Mouse (Mus musculus) midbrain, postnatal 0 days (tissue): Measurements from ENCODE around the gene Nudt2. TPM values are rescaled to one million over a fixed set of nuclear protein-coding genes. Genes with fewer than 3 reads are reported as not detected.
A peak's percentile ranks its signal among the peaks of the same experiment; 100 is the strongest.

ENCODE experiments used
- ATAC-seq: fragments of 200-750 bp; cut with Nextera tagmentation; 2 replicates; pipeline ENCODE4 v1.8.0; 2017; ENCODE audit warnings: moderate number of reproducible peaks, mild to moderate bottlenecking, moderate TSS enrichment, moderate library complexity; ENCODE audit not compliant: low FRiP score
- DNase-seq: peaks from one replicate; pipeline ENCODE4 v3.0.0-alpha.2; 2015; ENCODE audit warnings: low spot score
- H3K27ac ChIP-seq: fragments of 300-500 bp; sonication (generic); 2 replicates; pipeline ENCODE4 v1.5.1; 2014; ENCODE audit warnings: low read depth, mild to moderate bottlenecking, low read length, mixed read lengths
- H3K27me3 ChIP-seq: fragments of 300-500 bp; sonication (generic); 2 replicates; pipeline ENCODE4 v1.6.1; 2014; ENCODE audit warnings: low read length, control low read depth, mixed read lengths; ENCODE audit not compliant: insufficient read depth
- H3K36me3 ChIP-seq: fragments of 300-500 bp; sonication (generic); 2 replicates; pipeline ENCODE4 v1.6.1; 2014; ENCODE audit warnings: low read length, control low read depth, mixed read lengths; ENCODE audit not compliant: insufficient read depth
- H3K4me1 ChIP-seq: fragments of 300-500 bp; sonication (generic); 2 replicates; pipeline ENCODE4 v1.6.1; 2014; ENCODE audit warnings: mild to moderate bottlenecking, control low read depth, antibody characterized with exemption, low read length, mixed read lengths; ENCODE audit not compliant: insufficient read depth
- H3K4me2 ChIP-seq: fragments of 300-500 bp; sonication (generic); 2 replicates; pipeline ENCODE4 v1.6.1; 2014; ENCODE audit warnings: low read depth, mild to moderate bottlenecking, low read length, mixed read lengths; ENCODE audit not compliant: poor library complexity, severe bottlenecking
- H3K4me3 ChIP-seq: fragments of 300-500 bp; sonication (generic); 2 replicates; pipeline ENCODE4 v1.5.1; 2014; ENCODE audit warnings: low read depth, mild to moderate bottlenecking, low read length, moderate library complexity
- H3K9ac ChIP-seq: fragments of 300-500 bp; sonication (generic); replicated peaks from 2 replicates; pipeline ENCODE4 v1.6.1; 2014; ENCODE audit warnings: mild to moderate bottlenecking, low read length, moderate library complexity, mixed read lengths; ENCODE audit not compliant: poor library complexity, severe bottlenecking
- H3K9me3 ChIP-seq: fragments of 300-500 bp; sonication (generic); 2 replicates; pipeline ENCODE4 v1.6.1; 2016; ENCODE audit warnings: low read length, control low read depth
- CTCF ChIP-seq: IDR thresholded peaks from 2 replicates; pipeline ENCODE4 v1.5.1; 2016; ENCODE audit warnings: antibody characterized with exemption, mild to moderate bottlenecking
- WGBS: fragments of 180-500 bp; shearing (Covaris S2); extraction: QIAGEN DNeasy Blood & Tissue Kit; methylation state at CpG from one replicate; pipeline ENCODE4 v1.1.7; 2014; 5-methylcytosine and 5-hydroxymethylcytosine counted together
- polyA plus RNA-seq: library from polyadenylated mRNA; unstranded; fragments of >200 nt; fragmentation: Nextera tagmentation; extraction: Ambion mirVana; gene quantifications from 2 replicates; pipeline ENCODE4 v1.2.1, GENCODE M21; 2015
- total RNA-seq: library from RNA; depleted of rRNA; stranded (reverse); fragments of >200 nt; gene quantifications from 2 replicates; pipeline ENCODE4 v1.2.3, GENCODE M21; 2014

Gene Nudt2
- total and polyA plus RNA-seq, 2 experiments from 2014 or later, result 41.0 to 70.7 TPM

DNA sequence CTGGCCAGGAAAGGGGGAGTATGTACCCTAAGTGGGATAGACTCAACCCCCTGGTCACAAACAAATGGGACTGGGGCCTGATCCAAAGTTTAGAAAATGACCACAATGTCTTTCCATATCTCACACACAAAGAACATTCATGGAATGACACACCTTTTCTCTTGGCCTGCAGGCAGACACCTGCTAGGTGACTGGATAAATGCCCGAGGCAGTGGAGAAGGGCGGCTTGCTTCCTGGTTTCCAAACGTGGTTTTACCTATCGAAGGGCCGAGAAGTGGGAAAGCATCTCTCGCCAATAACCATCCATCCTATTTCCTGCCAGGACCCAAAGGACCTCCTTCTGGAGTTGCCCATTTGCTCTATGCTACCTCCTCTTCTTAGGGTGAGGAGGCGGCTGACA lies 28.0 kb downstream of the Nudt2 start:
- H3K9ac ChIP-seq, result no peak overlapping the region
- no peak for TF ChIP-seq CTCF
- no peaks in the 10 kb centered on the region for H3K36me3 ChIP-seq
- no peak overlapping the region for H3K4me3 ChIP-seq
- no peak overlapping the region for H3K27ac ChIP-seq
- no peak overlapping the region for H3K4me2 ChIP-seq
- no peaks in the 10 kb centered on the region for H3K4me1 ChIP-seq
- H3K27me3 ChIP-seq, result peaks cover 11% of the 10 kb centered on the region; the same call in 1 of the 2 replicates
- ATAC-seq (no peak), DNase-seq (no peak)
- H3K9me3 ChIP-seq, result no peaks in the 10 kb centered on the region
- 87% methylated on average over 7 of the region's 7 CpGs for WGBS

DNA sequence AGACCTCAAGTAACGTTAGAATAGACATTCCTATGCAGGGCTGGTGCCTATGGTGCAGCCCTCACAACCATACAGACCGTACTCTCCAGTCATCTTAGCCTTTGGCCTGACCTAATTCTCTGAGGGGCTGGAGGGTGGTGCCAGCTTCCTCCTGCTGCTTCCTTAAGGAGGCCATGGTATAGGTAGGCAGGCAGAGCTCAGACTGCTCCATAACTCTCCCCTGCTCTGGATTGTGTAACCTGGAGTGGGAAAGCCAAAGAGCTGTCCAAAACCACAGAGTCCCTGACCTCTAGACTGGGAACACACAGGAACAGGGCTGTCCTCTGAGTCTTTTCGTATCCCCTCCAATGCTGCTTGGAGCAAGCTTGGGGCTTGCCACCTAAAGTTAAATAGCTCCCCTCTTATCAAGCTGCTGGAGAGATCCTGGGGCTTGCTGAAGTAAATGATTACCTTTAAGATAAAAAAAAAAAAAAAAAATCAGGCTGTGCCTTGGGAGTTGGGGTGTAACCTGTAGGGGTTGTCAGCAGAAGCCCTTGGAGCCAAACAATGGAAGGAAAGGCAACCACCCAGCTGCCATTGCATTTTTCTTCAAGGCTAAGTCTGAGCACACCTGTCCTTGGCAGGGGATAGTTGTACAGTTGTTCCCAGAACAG lies 28.6 kb downstream of the Nudt2 start:
- Histone ChIP-seq H3K9ac (no peak overlapping the region), H3K27ac (no peak overlapping the region), H3K27me3 (peaks cover 15% of the 10 kb centered on the region; the same call in 1 of the 2 replicates), H3K9me3 (no peaks in the 10 kb centered on the region), H3K36me3 (no peaks in the 10 kb centered on the region), H3K4me2 (no peak overlapping the region), H3K4me3 (no peak overlapping the region), H3K4me1 (0 out of 2 replicates have a peak, but pooled peaks cover under 1% of the 10 kb centered on the region)
- WGBS, result 80% methylated on average over 3 of the region's 3 CpGs
- no peak for TF ChIP-seq CTCF
- no peak for ATAC-seq
- DNase-seq, result no peak

DNA sequence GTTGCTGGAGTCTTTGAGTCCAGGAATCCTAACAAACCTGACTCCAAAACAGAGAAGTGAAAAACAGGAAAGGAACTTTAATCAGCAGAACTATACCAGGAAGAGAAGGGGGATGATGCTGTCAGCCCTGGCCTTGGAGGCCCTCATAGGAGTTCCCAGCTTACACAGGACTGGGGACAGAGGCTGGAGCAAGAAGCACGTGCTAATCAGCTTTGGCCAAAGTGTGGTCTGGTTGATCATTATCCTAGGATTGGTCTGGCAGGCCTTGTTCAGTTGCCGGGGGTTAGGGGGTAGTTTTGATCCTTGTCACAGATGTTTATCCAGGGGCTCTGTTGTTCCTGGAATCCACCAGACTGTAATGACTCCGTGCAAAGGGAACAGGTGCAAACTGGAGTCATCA lies 29.4 kb downstream of the Nudt2 start:
- H3K36me3 ChIP-seq, result no peaks in the 10 kb centered on the region
- no peak for TF ChIP-seq CTCF
- H3K9ac ChIP-seq, result no peak overlapping the region
- H3K4me3 ChIP-seq, result no peak overlapping the region
- WGBS, result 56% methylated on average over 3 of the region's 3 CpGs
- DNase-seq (no peak), ATAC-seq (no peak)
- no peak overlapping the region for H3K27ac ChIP-seq
- H3K4me2 ChIP-seq, result no peak overlapping the region
- no peaks in the 10 kb centered on the region for H3K9me3 ChIP-seq
- H3K4me1 ChIP-seq, result 0 out of 2 replicates have a peak, but pooled peaks cover 6% of the 10 kb centered on the region
- H3K27me3 ChIP-seq, result peaks cover 17% of the 10 kb centered on the region; the same call in 1 of the 2 replicates

DNA sequence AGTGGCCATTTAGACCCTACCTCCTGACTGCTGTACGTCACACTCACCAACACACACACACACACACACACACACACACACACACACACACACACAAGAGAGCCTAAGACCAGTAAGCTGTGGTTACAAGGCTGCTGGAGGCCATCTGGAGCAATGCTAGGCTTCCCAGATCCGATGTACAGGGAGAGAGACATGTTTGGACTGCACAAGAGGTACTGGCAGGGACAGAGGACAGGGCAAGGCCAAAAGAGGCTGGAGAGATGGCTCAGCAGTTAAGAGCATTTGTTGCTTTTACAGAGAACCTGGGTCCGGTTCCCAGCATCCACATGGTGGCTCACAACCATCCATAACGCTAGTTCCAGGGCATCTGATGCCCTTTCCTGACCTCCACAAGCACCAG lies 30.1 kb downstream of the Nudt2 start:
- peaks cover 21% of the 10 kb centered on the region; the same call in 1 of the 2 replicates for H3K27me3 ChIP-seq
- TF ChIP-seq CTCF, result no peak
- no peak for ATAC-seq
- no peak overlapping the region for H3K27ac ChIP-seq
- no peak for DNase-seq
- WGBS, result 82% methylated on average over 4 of the region's 4 CpGs
- no peaks in the 10 kb centered on the region for H3K36me3 ChIP-seq
- H3K9me3 ChIP-seq, result no peaks in the 10 kb centered on the region
- no peak overlapping the region for H3K4me3 ChIP-seq
- H3K4me2 ChIP-seq, result no peak overlapping the region
- H3K4me1 ChIP-seq, result 0 out of 2 replicates have a peak, but pooled peaks cover 7% of the 10 kb centered on the region
- no peak overlapping the region for H3K9ac ChIP-seq

DNA sequence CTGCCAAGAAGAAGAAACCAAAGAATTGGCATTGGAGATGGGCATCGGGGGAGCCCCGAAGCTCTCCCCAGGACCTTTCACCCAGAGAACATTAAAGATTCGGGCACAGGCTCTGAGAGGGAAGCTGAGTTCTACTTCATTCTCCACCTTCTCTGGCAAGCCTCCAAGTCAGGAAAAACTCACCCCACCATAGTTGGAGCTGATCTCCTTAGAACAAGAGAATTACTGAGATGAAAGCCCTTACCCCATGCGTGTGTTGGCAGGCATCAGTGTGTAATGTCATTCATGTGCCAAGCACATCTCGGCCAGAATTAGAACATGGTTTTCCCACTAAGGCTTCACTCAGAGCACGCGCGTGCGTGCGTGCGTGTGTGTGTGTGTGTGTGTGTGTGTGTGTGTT lies 30.9 kb downstream of the Nudt2 start:
- no peak overlapping the region for H3K4me3 ChIP-seq
- 71% methylated on average over 11 of the region's 11 CpGs for WGBS
- no peak overlapping the region for H3K9ac ChIP-seq
- no peaks in the 10 kb centered on the region for H3K36me3 ChIP-seq
- ATAC-seq (peak; percentile 66), DNase-seq (peak; percentile 86)
- H3K4me2 ChIP-seq, result no peak overlapping the region
- no peak for TF ChIP-seq CTCF
- peaks cover 27% of the 10 kb centered on the region; the same call in 1 of the 2 replicates for H3K27me3 ChIP-seq
- no peaks in the 10 kb centered on the region for H3K9me3 ChIP-seq
- H3K4me1 ChIP-seq, result 0 out of 2 replicates have a peak, but pooled peaks cover 7% of the 10 kb centered on the region
- no peak overlapping the region for H3K27ac ChIP-seq

DNA sequence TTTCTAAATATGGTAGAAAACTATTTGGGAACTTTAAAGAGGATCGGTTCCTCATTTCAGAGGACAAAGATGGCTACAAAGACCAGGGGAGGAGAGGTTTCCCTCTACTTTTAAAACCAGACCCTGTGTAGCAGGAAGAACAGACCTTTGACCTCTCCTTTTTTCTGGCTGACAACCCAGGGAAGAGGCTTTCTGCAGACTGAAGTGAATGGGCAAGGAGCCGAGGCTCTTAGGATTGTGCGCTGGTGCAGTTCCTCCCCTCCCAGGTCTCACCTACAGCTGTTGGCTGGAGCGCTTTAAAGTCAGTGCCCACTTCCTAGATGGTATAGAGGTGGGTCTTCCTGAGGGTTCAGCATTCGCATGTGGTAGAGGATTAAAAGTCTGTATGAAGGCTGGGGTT lies 32.1 kb downstream of the Nudt2 start:
- no peak overlapping the region for H3K9ac ChIP-seq
- peaks cover 27% of the 10 kb centered on the region; the same call in 1 of the 2 replicates for H3K27me3 ChIP-seq
- peak overlapping the region; percentile 23; the same call in 1 of the 2 replicates for H3K4me3 ChIP-seq
- H3K9me3 ChIP-seq, result no peaks in the 10 kb centered on the region
- 53% methylated on average over 5 of the region's 5 CpGs for WGBS
- no peaks in the 10 kb centered on the region for H3K36me3 ChIP-seq
- ATAC-seq (no peak), DNase-seq (no peak)
- no peak overlapping the region for H3K27ac ChIP-seq
- H3K4me1 ChIP-seq, result 0 out of 2 replicates have a peak, but pooled peaks cover 7% of the 10 kb centered on the region
- no peak for TF ChIP-seq CTCF
- H3K4me2 ChIP-seq, result peak overlapping the region; percentile 48; the same call in 1 of the 2 replicates
